19 mouse cellular contexts compared by ENCODE assay signal in genomic region chr8:72499521-72500284, GRCm38 (mm10). TPM values are rescaled to one million over a fixed set of nuclear protein-coding genes. Genes with fewer than 3 reads are reported as not detected.
DNase-seq lines count a peak whose midpoint lies in the region; ATAC-seq lines count a peak whose summit lies in the region.
"Had no signal": no experiment of that assay in that cellular context is flagged by ENCODE, and none has a peak within 500 bp of the region (broad histone marks: within the 10 kb centered on the region; RNA-seq: fewer than 3 reads in every experiment).

No protein-coding gene starts in this region.

- H3K9me3 ChIP-seq in heart, embryonic 14.5 days (ENCODE audit: control insufficient read depth, low read length) = no peaks in the 10 kb centered on the region
- H3K9me3 ChIP-seq: embryonic facial prominence, embryonic 13.5 days; kidney, embryonic 15.5 days; limb, embryonic 10.5 days; midbrain, embryonic 12.5 days had no signal

- peak; percentile 60 to 74 for DNase-seq in gastrocnemius, adult 8-10 months (ENCODE audit: low spot score in 2 of 2)
- peak; percentile 78 to 87 for DNase-seq in heart, adult 18-20 months
- DNase-seq in heart, postnatal 4 days = peak; percentile 52
- no peak for DNase-seq in frontal cortex, postnatal 10 days (ENCODE audit: low spot score in 2 of 2)
- DNase-seq in adrenal gland, postnatal 14 days = no peak
- DNase-seq in adipocyte (ENCODE audit: low spot score) = no peak
- DNase-seq: adrenal gland, postnatal 25 days; B cell, adult 2 months; forebrain, postnatal 0 days; lung, embryonic 14.5 days; thymus, postnatal 4 days had no signal

- H3K9ac ChIP-seq in heart, embryonic 14.5 days (ENCODE audit: low read length) = peak overlapping the region; percentile 30; the same call in 1 of the 2 replicates
- H3K9ac ChIP-seq: embryonic facial prominence, embryonic 13.5 days; forebrain, postnatal 0 days; kidney, embryonic 15.5 days; lung, embryonic 14.5 days; midbrain, embryonic 12.5 days had no signal

- peak overlapping the region; percentile 80 to 82 for H3K27ac ChIP-seq in heart, embryonic 14.5 days (replicated peaks in 1 of 2; ENCODE audit: control insufficient read depth in 1 of 2, insufficient read depth in 1 of 2, low read depth in 2 of 2, low read length in 2 of 2)
- H3K27ac ChIP-seq: embryonic facial prominence, embryonic 13.5 days; hindbrain, postnatal 0 days; kidney, embryonic 15.5 days; limb, embryonic 10.5 days; macrophage; midbrain, embryonic 12.5 days had no signal

- ATAC-seq in heart, embryonic 14.5 days (ENCODE audit: insufficient number of reproducible peaks, insufficient read depth, low FRiP score, low read depth) = peak; percentile 29; the same call in 1 of the 2 replicates
- ATAC-seq: forebrain, postnatal 0 days had no signal

- H3K4me2 ChIP-seq in heart, embryonic 14.5 days (ENCODE audit: low read length) = peak overlapping the region; percentile 13
- H3K4me2 ChIP-seq: embryonic facial prominence, embryonic 13.5 days; kidney, embryonic 15.5 days; liver, embryonic 11.5 days; lung, embryonic 14.5 days; midbrain, embryonic 12.5 days had no signal

- peaks cover 43% of the 10 kb centered on the region for H3K36me3 ChIP-seq in heart, embryonic 14.5 days (ENCODE audit: control insufficient read depth, insufficient read depth, low read length)

- peaks cover 16 to 39% of the 10 kb centered on the region in 2 experiments for H3K4me1 ChIP-seq in heart, embryonic 14.5 days (ENCODE audit: control insufficient read depth in 2 of 2, insufficient read depth in 2 of 2, low read length in 2 of 2)
- H3K4me1 ChIP-seq: kidney, embryonic 15.5 days; limb, embryonic 10.5 days; midbrain, embryonic 12.5 days had no signal

- H3K27me3 ChIP-seq in heart, embryonic 14.5 days (ENCODE audit: control insufficient read depth, insufficient read depth, low read length) = no peaks in the 10 kb centered on the region
- H3K27me3 ChIP-seq: embryonic facial prominence, embryonic 13.5 days; kidney, embryonic 15.5 days; midbrain, embryonic 12.5 days had no signal

- no peak overlapping the region for H3K4me3 ChIP-seq in heart, embryonic 14.5 days (ENCODE audit: control insufficient read depth in 1 of 2, insufficient read depth in 1 of 2, low read depth in 1 of 2, low read length in 2 of 2)
- H3K4me3 ChIP-seq: embryonic facial prominence, embryonic 13.5 days; kidney, embryonic 15.5 days; limb, embryonic 10.5 days; midbrain, embryonic 12.5 days had no signal

- WGBS in heart, embryonic 14.5 days = 45% methylated on average over 2 of the region's 2 CpGs

RNA-seq across cellular contexts. Expression of gene Slc35e1, which starts 7.3 kb away (rescaled TPM):
- 10 to 100 TPM; 51.0 to 59.0 (median 54.8) TPM for total RNA-seq in gastrocnemius, adult 8-10 months (2022)
- total RNA-seq in heart, adult 18-20 months (2021) = 10 to 100 TPM; 73.6 to 73.7 TPM
- polyA plus RNA-seq in heart, embryonic 14.5 days (2014; fragmentation: Nextera tagmentation; extraction: Ambion mirVana) = 14.4 and 14.8 TPM in 2 replicates
- total RNA-seq in heart, postnatal 4 days (2021) = 10 to 100 TPM; 25.6 to 27.1 TPM
- total RNA-seq in adrenal gland, postnatal 14 days (2021) = 33.6 and 34.9 TPM in 2 replicates

RNA-seq across cellular contexts. Expression of gene Cherp, which starts 24.7 kb away (rescaled TPM):
- 10 to 100 TPM; 23.3 to 28.2 (median 25.7) TPM for total RNA-seq in gastrocnemius, adult 8-10 months (2022)
- 10 to 100 TPM; 23.1 to 33.6 TPM for total RNA-seq in heart, adult 18-20 months (2021)
- polyA plus RNA-seq in heart, embryonic 14.5 days (2014; fragmentation: Nextera tagmentation; extraction: Ambion mirVana) = 30.9 and 34.7 TPM in 2 replicates
- total RNA-seq in heart, postnatal 4 days (2021) = 10 to 100 TPM; 55.6 to 64.5 TPM
- 49.6 and 68.5 TPM in 2 replicates for total RNA-seq in adrenal gland, postnatal 14 days (2021)

RNA-seq across cellular contexts. Expression of gene Med26, which starts 48.4 kb away (rescaled TPM):
- 1 to 10 TPM; 6.5 to 8.3 (median 7.7) TPM for total RNA-seq in gastrocnemius, adult 8-10 months (2022)
- 1 to 10 TPM; 7.3 to 9.8 TPM for total RNA-seq in heart, adult 18-20 months (2021)
- 7.3 and 7.8 TPM in 2 replicates for polyA plus RNA-seq in heart, embryonic 14.5 days (2014; fragmentation: Nextera tagmentation; extraction: Ambion mirVana)
- 1 to 10 TPM; 8.6 TPM for total RNA-seq in heart, postnatal 4 days (2021)
- 9.5 and 10.0 TPM in 2 replicates for total RNA-seq in adrenal gland, postnatal 14 days (2021)

RNA-seq across cellular contexts. Expression of gene 1700030K09Rik, which starts 56.0 kb away (rescaled TPM):
- total RNA-seq in gastrocnemius, adult 8-10 months (2022) = 1 to 10 TPM; 3.0 to 5.2 (median 3.6) TPM
- total RNA-seq in heart, adult 18-20 months (2021) = 1 to 10 TPM; 4.6 to 5.0 TPM
- 8.1 and 9.4 TPM in 2 replicates for polyA plus RNA-seq in heart, embryonic 14.5 days (2014; fragmentation: Nextera tagmentation; extraction: Ambion mirVana)
- 1 to 10 TPM; 5.4 to 8.2 TPM for total RNA-seq in heart, postnatal 4 days (2021)
- total RNA-seq in adrenal gland, postnatal 14 days (2021) = 8.5 and 9.1 TPM in 2 replicates

RNA-seq across cellular contexts. Expression of gene Calr3, which starts 56.0 kb away (rescaled TPM):
- total RNA-seq in gastrocnemius, adult 8-10 months (2022) = 1 to 10 TPM; 3.7 to 4.5 (median 4.2) TPM
- 10 to 100 TPM; 17.0 to 24.2 TPM for total RNA-seq in heart, adult 18-20 months (2021)
- polyA plus RNA-seq in heart, embryonic 14.5 days (2014; fragmentation: Nextera tagmentation; extraction: Ambion mirVana) = 1.6 TPM in 2 replicates
- 1 to 10 TPM; 1.4 to 1.6 TPM for total RNA-seq in heart, postnatal 4 days (2021)
- 3.1 and 4.5 TPM in 2 replicates for total RNA-seq in adrenal gland, postnatal 14 days (2021)

Comparison
In these comparisons a context has a peak if more than half of its experiments do, and no peak if none do; other contexts are left out.
1. DNase-seq: peak in gastrocnemius, adult 8-10 months (2 of 2), heart, adult 18-20 months (2 of 2) and heart, postnatal 4 days (single experiment); none in frontal cortex, postnatal 10 days (0 of 2), adrenal gland, postnatal 14 days (single experiment) and adipocyte (single experiment).